ENCODE assay signal across 23 mouse cellular contexts in the genomic region with DNA sequence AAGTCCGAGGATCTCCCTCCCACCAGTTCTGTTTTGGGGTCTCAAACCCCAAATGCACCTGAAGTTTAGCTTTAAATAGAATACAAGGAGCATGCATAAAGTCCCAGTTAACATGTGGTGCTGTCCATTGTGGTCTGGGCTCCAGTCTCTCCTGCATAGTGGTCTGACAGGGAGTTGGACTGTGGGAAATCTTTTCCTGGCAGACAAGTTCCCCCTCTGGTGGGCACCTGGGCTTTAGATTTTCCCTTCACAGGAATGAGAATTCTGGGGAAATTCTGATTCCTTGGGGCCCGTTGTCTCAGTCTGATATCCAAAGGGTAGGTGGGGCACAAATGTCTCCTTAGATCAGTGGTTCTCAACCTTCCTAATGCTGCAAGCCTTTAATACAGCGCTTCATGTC.
DNase-seq lines count a peak whose midpoint lies in the region; ATAC-seq and TF ChIP-seq lines count a peak whose summit lies in the region.
"Had no signal": no experiment of that assay in that cellular context is flagged by ENCODE, and none has a peak within 500 bp of the region (broad histone marks: within the 10 kb centered on the region; RNA-seq: fewer than 3 reads in every experiment).

No protein-coding gene starts in this region.

- no peaks in the 10 kb centered on the region for H3K4me1 ChIP-seq in heart, postnatal 0 days (ENCODE audit: control insufficient read depth, insufficient read depth)
- no peaks in the 10 kb centered on the region for H3K4me1 ChIP-seq in midbrain, postnatal 0 days (ENCODE audit: insufficient read depth, low read length)
- H3K4me1 ChIP-seq in midbrain, embryonic 11.5 days (ENCODE audit: control insufficient read depth, insufficient read depth, low read length) = no peaks in the 10 kb centered on the region

- H3K9ac ChIP-seq in heart, postnatal 0 days (replicated peaks; ENCODE audit: low read depth, low read length) = no peak overlapping the region
- H3K9ac ChIP-seq in midbrain, postnatal 0 days (replicated peaks; ENCODE audit: low read length, poor library complexity, severe bottlenecking) = no peak overlapping the region
- no peak overlapping the region for H3K9ac ChIP-seq in midbrain, embryonic 11.5 days (ENCODE audit: low read length)
- H3K9ac ChIP-seq: hindbrain, embryonic 14.5 days; limb, embryonic 15.5 days; liver, embryonic 14.5 days had no signal

- H3K27ac ChIP-seq in heart, postnatal 0 days (ENCODE audit: low read depth) = no peak overlapping the region
- H3K27ac ChIP-seq in midbrain, postnatal 0 days (ENCODE audit: low read depth, low read length) = no peak overlapping the region
- no peak overlapping the region for H3K27ac ChIP-seq in midbrain, embryonic 11.5 days (ENCODE audit: low read depth, low read length)
- H3K27ac ChIP-seq: heart, adult 2 months; hindbrain, embryonic 14.5 days; limb, embryonic 15.5 days; liver, embryonic 14.5 days; midbrain, embryonic 10.5 days had no signal

- no peak for TF ChIP-seq EP300 in heart, postnatal 0 days (IDR thresholded peaks at IDR 0.05; ENCODE audit: low read depth)

- no peaks in the 10 kb centered on the region for H3K27me3 ChIP-seq in heart, postnatal 0 days (ENCODE audit: control insufficient read depth, insufficient read depth, low read length)
- H3K27me3 ChIP-seq in midbrain, postnatal 0 days (ENCODE audit: insufficient read depth, low read length) = no peaks in the 10 kb centered on the region; the same call in 1 of the 2 replicates
- H3K27me3 ChIP-seq in midbrain, embryonic 11.5 days (ENCODE audit: control insufficient read depth, insufficient read depth, low read length) = no peaks in the 10 kb centered on the region
- H3K27me3 ChIP-seq: limb, embryonic 15.5 days; Patski had no signal

- no peaks in the 10 kb centered on the region for H3K9me3 ChIP-seq in heart, postnatal 0 days (replicated peaks; ENCODE audit: control insufficient read depth, low read length)
- H3K9me3 ChIP-seq in midbrain, postnatal 0 days (ENCODE audit: low read length) = no peaks in the 10 kb centered on the region
- no peaks in the 10 kb centered on the region for H3K9me3 ChIP-seq in midbrain, embryonic 11.5 days (ENCODE audit: control insufficient read depth, low read length)
- H3K9me3 ChIP-seq: limb, embryonic 15.5 days; midbrain, embryonic 10.5 days had no signal

- H3K36me3 ChIP-seq in heart, postnatal 0 days (replicated peaks; ENCODE audit: control insufficient read depth, insufficient read depth, low read length) = no peaks in the 10 kb centered on the region
- no peaks in the 10 kb centered on the region for H3K36me3 ChIP-seq in midbrain, postnatal 0 days (ENCODE audit: insufficient read depth, low read length)
- no peaks in the 10 kb centered on the region for H3K36me3 ChIP-seq in midbrain, embryonic 11.5 days (ENCODE audit: control insufficient read depth, insufficient read depth, low read length)
- H3K36me3 ChIP-seq: G1E; limb, embryonic 15.5 days; midbrain, embryonic 10.5 days had no signal

- H3K4me3 ChIP-seq in heart, postnatal 0 days (ENCODE audit: low read depth, low read length) = no peak overlapping the region
- H3K4me3 ChIP-seq in midbrain, postnatal 0 days (ENCODE audit: low read depth, low read length) = no peak overlapping the region
- no peak overlapping the region for H3K4me3 ChIP-seq in midbrain, embryonic 11.5 days (ENCODE audit: low read depth, low read length)
- H3K4me3 ChIP-seq: heart, adult 2 months; limb, embryonic 15.5 days; midbrain, embryonic 10.5 days had no signal

- no peak for DNase-seq in heart, postnatal 0 days (ENCODE audit: low spot score)
- DNase-seq in heart, adult 8-10 months (ENCODE audit: low spot score) = no peak
- DNase-seq in kidney, postnatal 14 days = peak; percentile 7
- DNase-seq in kidney, postnatal 36 days = no peak
- DNase-seq in midbrain, postnatal 0 days (ENCODE audit: low spot score) = no peak
- DNase-seq in midbrain, embryonic 11.5 days (ENCODE audit: low spot score, missing footprints) = no peak
- DNase-seq in thymus, postnatal 25 days = no peak
- DNase-seq: adrenal gland, adult 2 months; B cell, adult 2 months; cerebellum, adult 11-12 months; cerebellum, postnatal 25 days; gastrocnemius, postnatal 36 days; heart, adult 2 months; heart, postnatal 36 days; left cerebral cortex, postnatal 4 days; right cerebral cortex, postnatal 25 days; thymus, postnatal 36 days had no signal

- ATAC-seq in heart, postnatal 0 days (ENCODE audit: insufficient read depth, low read depth) = no peak
- ATAC-seq in midbrain, postnatal 0 days (ENCODE audit: low FRiP score) = no peak
- no peak for ATAC-seq in midbrain, embryonic 11.5 days (ENCODE audit: low FRiP score)
- ATAC-seq: Patski had no signal

- 68% methylated on average over 3 of the region's 3 CpGs for WGBS in heart, postnatal 0 days
- WGBS in midbrain, postnatal 0 days = 77% methylated on average over 3 of the region's 3 CpGs
- WGBS in midbrain, embryonic 11.5 days = 86% methylated on average over 3 of the region's 3 CpGs

- H3K4me2 ChIP-seq in heart, postnatal 0 days (ENCODE audit: low read depth, low read length) = no peak overlapping the region
- H3K4me2 ChIP-seq in midbrain, postnatal 0 days (ENCODE audit: low read depth, low read length, poor library complexity, severe bottlenecking) = no peak overlapping the region
- no peak overlapping the region for H3K4me2 ChIP-seq in midbrain, embryonic 11.5 days
- H3K4me2 ChIP-seq: hindbrain, embryonic 14.5 days; limb, embryonic 15.5 days had no signal

- TF ChIP-seq CTCF in heart, postnatal 0 days (IDR thresholded peaks at IDR 0.05; ENCODE audit: low read depth) = peak; percentile 30; the same call in 1 of the 2 replicates
- peak; percentile 70 for TF ChIP-seq CTCF in midbrain, postnatal 0 days (IDR thresholded peaks at IDR 0.05)
